Mouse (Mus musculus): ENCODE measurements around the gene Prima1. TPM values are rescaled to one million over a fixed set of nuclear protein-coding genes. Genes with fewer than 3 reads are reported as not detected.

Prima1 gene
- total and polyA plus RNA-seq, 3 experiments, result not detected

GRCm38 (mm10) chr12:103211078-103211477 lies 30.9 kb downstream of the Prima1 start:
- no peak overlapping the region for H3K27ac ChIP-seq (ENCODE audit: control insufficient read depth, low read depth, low read length)
- DNase-seq (ENCODE audit: low read depth, low spot score), result no peak
- no peaks in the 10 kb centered on the region for H3K36me3 ChIP-seq (ENCODE audit: control insufficient read depth in 1 of 2, insufficient read depth in 2 of 2, low read length in 2 of 2)
- no peaks in the 10 kb centered on the region for H3K9me3 ChIP-seq (replicated peaks; ENCODE audit: insufficient read depth, low read length)
- H3K79me2 ChIP-seq (ENCODE audit: control insufficient read depth, insufficient read depth, low read length, poor library complexity), result no peaks in the 10 kb centered on the region
- H3K27me3 ChIP-seq (ENCODE audit: control insufficient read depth in 1 of 2, insufficient read depth in 2 of 2, low read length in 2 of 2), result no peaks in the 10 kb centered on the region
- H3K4me3 ChIP-seq (ENCODE audit: control insufficient read depth in 1 of 2, insufficient read depth in 1 of 2, low read depth in 2 of 2, low read length in 2 of 2), result no peak overlapping the region
- TF ChIP-seq NRF1 (IDR thresholded peaks at IDR 0.05; ENCODE audit: insufficient read depth, low read depth, low read length, poor library complexity, severe bottlenecking) (no peak), ELF1 (IDR thresholded peaks at IDR 0.05; ENCODE audit: low read depth, low read length) (no peak), POLR2AphosphoS2 (IDR thresholded peaks at IDR 0.05; ENCODE audit: low read length) (no peak), ETS1 (IDR thresholded peaks at IDR 0.05; ENCODE audit: low read depth, low read length) (no peak), RCOR1 (IDR thresholded peaks at IDR 0.05; ENCODE audit: low read depth, low read length) (no peak), MAFK (IDR thresholded peaks at IDR 0.05; ENCODE audit: borderline replicate concordance, low read depth, low read length) (no peak), GABPA (IDR thresholded peaks at IDR 0.05; ENCODE audit: low read depth, low read length) (no peak), NELFE (IDR thresholded peaks at IDR 0.05; ENCODE audit: low read depth, low read length) (no peak), POLR2AphosphoS5 (IDR thresholded peaks at IDR 0.05; ENCODE audit: borderline replicate concordance, low read depth, low read length) (no peak), ZKSCAN1 (IDR thresholded peaks at IDR 0.05; ENCODE audit: low read depth, low read length) (no peak), CTCF (IDR thresholded peaks at IDR 0.05 in 2 of 3, conservative IDR thresholded peaks at IDR 0.05 in 1 of 3; ENCODE audit: control insufficient read depth in 1 of 3, insufficient read depth in 1 of 3, low read depth in 2 of 3, low read length in 3 of 3, poor library complexity in 1 of 3, severe bottlenecking in 1 of 3) (no peak), TBP (IDR thresholded peaks at IDR 0.05; ENCODE audit: low read depth, low read length) (no peak), GATA1 (IDR thresholded peaks at IDR 0.05; ENCODE audit: low read depth, low read length) (no peak), MAZ (IDR thresholded peaks at IDR 0.05; ENCODE audit: low read depth, low read length) (no peak), UBTF (IDR thresholded peaks at IDR 0.05; ENCODE audit: borderline replicate concordance, insufficient read depth, low read depth, low read length) (no peak), HCFC1 (IDR thresholded peaks at IDR 0.05; ENCODE audit: low read depth, low read length) (no peak), MAX (IDR thresholded peaks at IDR 0.05; ENCODE audit: low read length) (no peak), SIN3A (IDR thresholded peaks at IDR 0.05; ENCODE audit: low read length) (no peak)
- H3K4me1 ChIP-seq (ENCODE audit: control insufficient read depth in 1 of 2, insufficient read depth in 2 of 2, low read length in 2 of 2), result no peaks in the 10 kb centered on the region
- no peak overlapping the region for H3K9ac ChIP-seq (ENCODE audit: control insufficient read depth, low read depth, low read length, poor library complexity, severe bottlenecking)

- no peak for TF ChIP-seq UBTF (IDR thresholded peaks at IDR 0.05; ENCODE audit: borderline replicate concordance, insufficient read depth, low read depth, low read length)
- TF ChIP-seq USF2 (IDR thresholded peaks at IDR 0.05; ENCODE audit: borderline replicate concordance in 1 of 2, insufficient read depth in 1 of 2, low read depth in 1 of 2, low read length in 2 of 2), result no peak
- no peak for TF ChIP-seq CHD2 (IDR thresholded peaks at IDR 0.05; ENCODE audit: low read length)
- TF ChIP-seq NELFE (IDR thresholded peaks at IDR 0.05; ENCODE audit: low read depth, low read length), result no peak
- TF ChIP-seq MAX (IDR thresholded peaks at IDR 0.05; ENCODE audit: low read length), result no peak
- no peak for TF ChIP-seq MYB (IDR thresholded peaks at IDR 0.05; ENCODE audit: low read depth, low read length)
- TF ChIP-seq SIN3A (IDR thresholded peaks at IDR 0.05; ENCODE audit: low read length), result no peak
- no peak for TF ChIP-seq USF1 (IDR thresholded peaks at IDR 0.05; ENCODE audit: low read depth, low read length)
- TF ChIP-seq NRF1 (IDR thresholded peaks at IDR 0.05; ENCODE audit: insufficient read depth, low read depth, low read length, poor library complexity, severe bottlenecking), result no peak
- TF ChIP-seq KAT2A (conservative IDR thresholded peaks at IDR 0.05; ENCODE audit: low read depth, low read length), result no peak
- no peak for TF ChIP-seq SMC3 (IDR thresholded peaks at IDR 0.05; ENCODE audit: low read depth, low read length)
- TF ChIP-seq BHLHE40 (IDR thresholded peaks at IDR 0.05; ENCODE audit: borderline replicate concordance, low read depth, low read length), result no peak
- TF ChIP-seq CTCF (IDR thresholded peaks at IDR 0.05 in 2 of 3, conservative IDR thresholded peaks at IDR 0.05 in 1 of 3; ENCODE audit: control insufficient read depth in 1 of 3, insufficient read depth in 1 of 3, low read depth in 2 of 3, low read length in 3 of 3, poor library complexity in 1 of 3, severe bottlenecking in 1 of 3), result no peak
- TF ChIP-seq EP300 (IDR thresholded peaks at IDR 0.05; ENCODE audit: low read depth in 1 of 2, low read length in 2 of 2), result no peak
- no peak for TF ChIP-seq POLR2AphosphoS2 (IDR thresholded peaks at IDR 0.05; ENCODE audit: low read length)
- no peak for DNase-seq (ENCODE audit: low read depth, low spot score)
- no peaks in the 10 kb centered on the region for H3K4me1 ChIP-seq (ENCODE audit: control insufficient read depth in 1 of 2, insufficient read depth in 2 of 2, low read length in 2 of 2)
- H3K27me3 ChIP-seq (ENCODE audit: control insufficient read depth in 1 of 2, insufficient read depth in 2 of 2, low read length in 2 of 2), result no peaks in the 10 kb centered on the region
- H3K36me3 ChIP-seq (ENCODE audit: control insufficient read depth in 1 of 2, insufficient read depth in 2 of 2, low read length in 2 of 2), result no peaks in the 10 kb centered on the region
- no peaks in the 10 kb centered on the region for H3K9me3 ChIP-seq (replicated peaks; ENCODE audit: insufficient read depth, low read length)
- H3K9ac ChIP-seq (ENCODE audit: control insufficient read depth, low read depth, low read length, poor library complexity, severe bottlenecking), result no peak overlapping the region
- no peak overlapping the region for H3K27ac ChIP-seq (ENCODE audit: control insufficient read depth, low read depth, low read length)
- no peak overlapping the region for H3K4me3 ChIP-seq (ENCODE audit: control insufficient read depth in 1 of 2, insufficient read depth in 1 of 2, low read depth in 2 of 2, low read length in 2 of 2)
- no peaks in the 10 kb centered on the region for H3K79me2 ChIP-seq (ENCODE audit: control insufficient read depth, insufficient read depth, low read length, poor library complexity)
Measured at GRCm38 (mm10) chr12:103209581-103209980, 32.4 kb downstream of the Prima1 start.
